Mouse (Mus musculus) right cerebral cortex, adult 18-20 months (tissue): Measurements from ENCODE around the gene Tmem243.
A peak's percentile ranks its signal among the peaks of the same experiment; 100 is the strongest.
"Not testable (repeated sequence)": the region's sequence is repeated elsewhere in the genome, so short reads cannot be mapped to it uniquely, and the experiment has no call there.

ENCODE experiments used
- DNase-seq: peaks from one replicate; pipeline ENCODE4 v3.0.0; 2022; ENCODE audit warnings: mixed read lengths

Gene Tmem243

DNA sequence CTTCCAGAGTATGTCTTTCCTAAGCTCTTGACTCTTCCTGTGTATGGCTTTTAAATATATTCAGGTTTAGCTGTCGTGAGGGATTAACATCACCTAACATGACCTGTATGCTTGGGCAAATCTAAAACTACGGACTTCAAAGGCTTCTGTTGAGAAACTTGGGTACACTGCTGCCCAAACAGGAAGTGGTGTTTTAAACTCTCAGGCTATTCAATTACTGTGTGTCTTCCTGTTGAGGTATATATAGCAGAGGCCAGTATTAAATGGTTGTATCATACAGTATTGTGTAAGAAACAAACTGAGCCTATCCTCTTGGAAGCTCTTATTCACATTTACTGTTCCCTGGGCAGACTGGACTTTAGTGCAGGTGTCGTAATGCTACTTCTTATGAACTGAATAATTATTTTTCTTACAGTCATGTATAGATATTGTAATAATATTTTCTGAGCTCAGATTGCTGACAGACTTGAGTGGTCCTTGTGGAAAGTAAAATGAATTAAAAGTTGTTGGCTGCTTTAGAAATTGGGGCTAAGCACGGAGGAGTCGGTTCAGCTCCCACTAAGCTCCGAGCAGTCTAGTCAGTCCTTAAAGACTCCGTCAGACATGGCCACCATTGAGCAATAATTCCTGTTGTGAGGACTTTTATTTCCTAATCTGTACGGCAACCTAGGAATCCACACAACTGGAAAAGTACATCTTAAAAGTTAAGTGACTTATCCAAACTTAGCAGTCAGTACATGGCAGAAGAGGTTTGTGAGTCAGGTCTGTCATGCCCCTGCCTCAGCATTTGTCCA, 7.0 kb downstream of the Tmem243 start:
- DNase-seq, result no peak

DNA sequence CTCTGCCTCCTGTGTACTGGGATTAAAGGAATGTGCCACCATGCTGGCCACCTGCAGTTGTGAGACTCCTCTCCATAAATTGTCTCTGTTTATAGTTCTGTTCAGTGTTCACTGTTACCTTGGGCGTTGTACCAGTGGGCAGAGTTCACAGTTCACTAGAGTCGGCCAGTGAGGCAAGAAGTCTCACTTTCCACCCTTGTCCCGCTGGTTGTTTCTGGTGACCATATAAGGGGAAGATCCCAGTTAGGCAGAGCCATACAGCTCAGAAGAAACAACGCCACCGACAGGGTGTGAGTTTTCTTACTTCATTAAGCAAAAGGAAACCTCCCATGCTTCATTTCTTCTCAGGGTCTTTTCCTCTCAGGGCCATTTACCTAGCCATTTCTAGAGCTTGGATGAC, 8.0 kb downstream of the Tmem243 start:
- DNase-seq, result no peak

DNA sequence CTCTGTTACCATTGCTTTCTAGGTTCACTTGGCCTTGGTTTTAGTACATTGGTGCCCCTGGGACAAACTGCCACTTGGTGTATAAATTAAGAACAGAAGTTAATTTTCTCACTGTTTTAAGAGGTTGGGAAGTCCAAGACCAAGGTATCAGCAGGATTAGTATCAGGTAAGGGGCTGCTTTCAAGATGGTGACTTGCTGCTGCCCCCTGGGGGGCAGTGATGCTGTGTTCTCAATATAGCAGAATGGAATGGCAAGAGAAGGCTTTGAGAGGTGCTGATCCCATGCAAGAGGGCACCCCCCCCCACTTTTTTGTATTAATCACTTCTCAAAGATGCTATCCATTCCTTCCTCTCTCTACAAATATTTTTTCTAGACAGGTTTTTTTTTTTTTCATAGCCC, 9.1 kb downstream of the Tmem243 start:
- DNase-seq, result no peak

DNA sequence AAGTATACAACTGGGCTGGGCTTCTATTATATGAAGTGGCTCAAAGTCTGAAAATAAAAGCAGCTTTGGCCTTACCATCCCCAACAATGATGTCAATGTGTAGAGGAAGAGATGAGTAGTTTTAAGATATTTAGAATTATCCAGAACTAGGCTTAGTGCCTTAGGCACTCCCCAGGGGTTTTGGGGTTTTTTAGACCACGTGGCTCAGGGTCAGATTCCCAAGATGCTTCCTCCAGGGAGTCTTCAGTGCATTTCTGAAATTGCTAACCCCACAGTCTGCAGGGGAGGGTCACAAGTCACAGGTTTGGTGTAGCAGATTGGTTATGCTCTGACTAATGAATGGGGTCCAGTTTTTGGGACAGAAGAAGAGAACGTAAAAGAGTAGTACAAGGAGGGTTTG, 10.8 kb downstream of the Tmem243 start:
- DNase-seq, result no peak

DNA sequence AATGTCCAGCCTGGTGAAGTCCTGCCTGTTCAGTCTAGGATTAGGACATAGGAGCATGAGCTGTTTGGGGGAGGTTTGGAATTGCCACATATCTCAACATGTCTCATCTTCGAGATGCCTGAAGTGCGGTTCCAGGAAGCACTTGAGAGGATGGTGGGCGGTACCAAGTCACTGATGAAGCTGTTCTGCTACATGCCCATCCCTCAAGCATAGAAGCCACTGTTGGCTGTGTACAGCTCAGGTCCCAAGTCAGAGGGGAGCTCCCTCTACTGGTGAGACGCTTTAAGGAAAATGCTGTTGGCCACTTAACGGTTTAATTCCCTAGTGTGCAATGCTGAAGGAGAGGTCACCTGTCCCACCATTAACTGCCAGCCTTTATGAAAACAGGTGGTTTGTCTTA, 11.3 kb downstream of the Tmem243 start:
- DNase-seq, result peak; percentile 55

DNA sequence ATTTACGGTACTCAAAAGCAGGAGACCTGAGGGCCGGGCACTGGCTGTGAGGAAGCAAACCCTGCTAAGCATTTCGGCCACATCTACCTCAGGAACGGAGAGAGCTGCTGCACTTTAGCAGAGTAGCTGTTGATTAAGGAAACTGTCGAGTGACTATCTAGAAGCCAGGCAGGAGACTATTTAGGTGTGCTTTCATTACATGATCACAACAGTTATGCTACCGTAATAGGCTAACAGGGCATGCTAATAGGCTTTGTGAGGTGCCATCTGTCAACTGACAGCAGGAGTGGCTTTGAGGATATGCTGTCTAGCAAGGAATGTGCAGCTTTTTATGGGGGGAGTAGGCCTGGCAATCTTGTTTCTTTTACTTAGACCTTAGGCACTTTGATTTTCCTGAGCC, 13.7 kb downstream of the Tmem243 start:
- DNase-seq, result no peak

DNA sequence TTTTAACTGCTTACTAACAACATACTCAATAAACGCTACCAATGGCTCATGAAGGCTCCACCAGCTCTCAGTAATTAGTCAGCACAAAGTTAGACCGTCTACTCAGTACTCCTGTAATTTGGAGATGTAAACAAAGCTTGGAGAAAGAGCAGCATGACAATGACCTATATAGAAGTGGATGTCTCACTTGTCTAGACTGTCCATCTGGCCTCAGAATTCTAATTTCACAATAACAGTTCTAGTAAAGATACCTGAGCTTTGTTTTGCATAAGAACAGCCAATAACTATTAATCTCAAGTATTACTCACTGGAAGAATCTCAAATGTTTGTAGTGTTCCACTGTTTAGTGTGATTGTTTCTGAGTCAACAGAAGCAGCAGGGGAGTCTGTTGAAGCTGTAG, 23.7 kb downstream of the Tmem243 start:
- DNase-seq, result no peak

DNA sequence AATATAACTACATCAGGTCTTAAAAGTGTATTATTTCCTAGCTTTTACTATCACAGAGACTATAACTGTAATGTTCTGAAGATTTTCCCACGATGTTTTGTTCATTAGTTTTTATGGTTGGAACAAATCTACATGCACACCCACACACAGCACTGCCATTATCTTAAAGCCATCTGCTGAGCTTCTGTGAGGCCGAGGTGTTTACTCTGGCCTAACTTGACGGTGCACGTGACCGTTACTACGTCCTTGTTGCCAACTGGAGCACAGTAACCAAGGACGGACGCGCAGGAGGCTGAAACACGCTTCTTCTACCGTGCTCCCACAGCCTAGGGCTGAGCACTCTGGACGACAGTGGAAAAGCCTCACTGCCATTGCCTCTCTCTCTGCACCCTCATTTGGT, 28.1 kb downstream of the Tmem243 start:
- peak; percentile 46 for DNase-seq

DNA sequence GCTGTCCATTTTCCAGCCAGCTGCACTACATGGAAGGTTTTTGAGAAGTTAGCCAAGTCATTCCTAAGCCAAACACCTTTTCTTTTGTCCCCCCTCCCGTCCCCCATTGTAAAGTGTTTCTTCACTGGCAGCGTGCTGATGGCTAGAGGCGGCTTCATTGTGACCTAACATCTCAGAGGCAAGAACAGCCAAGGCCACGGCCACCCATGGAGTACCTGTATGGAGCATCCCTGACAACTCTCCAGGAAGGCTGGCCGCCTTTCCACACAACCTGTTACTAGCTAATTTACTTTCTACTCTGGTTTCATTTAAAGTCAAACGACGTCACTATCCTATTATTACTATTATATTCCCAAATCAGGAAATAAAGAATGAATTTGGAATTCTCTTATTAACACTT, 31.3 kb downstream of the Tmem243 start:
- no peak for DNase-seq

DNA sequence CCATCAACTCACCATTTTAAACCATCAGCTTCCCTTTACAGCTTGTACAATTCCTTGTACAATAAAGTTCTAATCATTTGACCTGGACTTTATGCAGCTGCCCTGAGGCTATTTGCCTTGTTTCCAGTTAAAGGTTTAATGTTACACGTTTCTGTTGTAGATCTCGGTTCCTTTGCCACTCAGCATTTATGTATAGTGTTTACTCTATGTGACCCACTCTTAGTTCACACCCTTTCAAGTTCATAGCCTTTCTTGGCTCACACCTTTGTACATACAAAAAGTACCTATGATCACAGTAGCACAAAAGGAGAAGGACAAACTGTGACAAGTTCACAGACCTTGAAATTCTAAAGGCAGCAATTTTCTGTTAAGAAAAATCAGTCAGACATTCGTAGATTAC, 35.1 kb downstream of the Tmem243 start:
- no peak for DNase-seq

DNA sequence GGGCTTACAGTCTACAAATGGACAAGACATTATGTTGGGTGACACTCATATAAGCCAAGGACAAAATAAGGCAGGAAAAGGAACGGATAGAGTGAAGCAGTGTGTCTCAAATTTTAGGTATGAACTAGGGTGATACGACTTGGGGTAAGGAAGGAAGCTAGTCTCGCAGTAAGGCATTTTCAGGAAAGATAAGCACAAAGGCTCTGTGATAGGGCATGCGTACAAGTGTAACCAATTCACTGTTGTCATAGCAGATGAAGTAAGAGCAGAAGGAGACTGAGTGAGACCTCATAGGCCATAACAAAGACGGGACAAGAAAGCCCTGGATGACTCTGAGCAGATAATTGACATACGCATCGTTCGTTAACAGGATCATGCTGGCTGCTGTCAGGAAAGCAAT, 40.3 kb downstream of the Tmem243 start:
- DNase-seq, result no peak

DNA sequence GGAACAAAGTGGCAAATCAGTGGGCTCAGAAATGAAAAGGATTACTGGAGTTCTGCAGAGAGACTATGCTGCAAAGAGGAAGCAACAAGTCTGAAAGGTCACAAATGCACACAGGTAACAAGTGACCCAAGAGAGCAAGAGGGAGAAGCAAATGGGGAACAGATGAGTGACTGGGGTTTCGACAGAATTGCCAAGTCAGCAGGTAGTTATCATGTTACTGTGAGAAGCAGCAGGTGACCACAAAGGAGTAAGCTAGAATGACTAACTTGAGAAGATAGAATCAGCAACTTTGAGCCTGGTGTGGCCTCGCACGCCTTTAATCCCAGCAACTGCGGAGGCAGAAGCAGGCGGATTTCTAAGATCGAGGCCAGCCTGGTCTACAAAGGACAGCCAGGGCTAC, 41.9 kb downstream of the Tmem243 start:
- no peak for DNase-seq

DNA sequence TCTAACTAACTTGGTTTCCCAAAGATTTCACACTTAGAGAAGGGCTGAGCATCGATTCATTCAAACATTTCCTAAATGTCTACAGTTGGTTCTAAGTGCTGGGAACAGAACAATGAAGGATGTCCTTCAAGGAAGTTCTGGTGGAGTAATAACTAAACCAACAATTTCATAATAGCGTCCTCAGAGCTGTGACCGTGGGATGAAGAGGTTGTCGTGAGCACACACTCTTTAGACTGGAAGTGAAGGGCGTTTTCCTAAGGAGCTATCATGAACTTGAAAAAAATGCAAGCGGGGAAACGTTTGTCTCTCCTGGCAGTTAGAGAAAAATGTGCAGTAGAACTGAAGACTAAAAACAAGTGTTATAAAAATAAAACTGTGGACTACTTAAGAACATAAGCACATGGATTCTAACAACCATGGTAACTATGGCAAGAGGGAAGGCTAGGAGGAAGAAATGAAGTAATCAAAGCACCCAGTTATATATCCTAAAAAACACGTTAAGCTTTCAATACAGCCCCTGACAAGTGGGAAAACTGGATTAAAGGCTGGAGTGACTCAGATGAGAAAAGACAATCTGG, 48.9 kb downstream of the Tmem243 start:
- DNase-seq, result no peak

DNA sequence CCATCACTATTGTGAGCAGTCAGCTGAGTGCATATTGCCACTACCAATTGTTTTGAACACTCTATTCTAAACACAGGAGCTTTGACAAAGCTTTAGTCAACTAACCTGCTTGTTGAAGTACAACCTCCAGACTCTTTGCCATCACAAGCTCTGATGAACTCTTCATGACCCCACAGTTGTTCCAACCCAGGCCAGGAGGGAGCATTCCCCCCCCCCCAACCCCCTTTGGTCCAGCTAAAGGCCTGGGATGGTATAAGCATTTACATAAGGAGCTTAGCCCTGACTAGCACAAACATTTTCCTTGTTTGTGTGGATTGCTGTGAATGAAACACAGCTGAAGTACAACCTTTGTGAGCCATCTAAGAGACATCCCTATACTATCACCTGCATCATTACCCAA, 56.3 kb downstream of the Tmem243 start:
- DNase-seq, result no peak

DNA sequence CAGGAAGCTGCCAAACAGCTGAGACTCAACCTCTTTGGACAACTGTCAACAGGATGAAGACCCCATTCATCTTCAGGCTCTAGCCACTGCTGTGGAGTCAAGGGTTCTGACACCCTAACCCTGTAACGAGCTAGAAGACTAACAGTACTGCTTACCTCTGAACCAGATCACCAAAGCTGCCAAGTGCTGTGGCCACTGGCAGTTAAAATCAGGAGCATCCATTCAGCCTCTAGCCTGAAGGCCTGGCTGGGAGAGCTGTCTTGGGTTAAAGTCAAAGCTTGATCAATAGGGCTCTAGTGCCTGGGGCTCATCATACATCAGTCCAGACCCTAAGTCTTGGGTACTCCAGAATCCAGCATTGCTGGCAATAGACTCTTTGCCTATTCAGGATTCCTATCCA, 56.9 kb downstream of the Tmem243 start:
- DNase-seq, result no peak

DNA sequence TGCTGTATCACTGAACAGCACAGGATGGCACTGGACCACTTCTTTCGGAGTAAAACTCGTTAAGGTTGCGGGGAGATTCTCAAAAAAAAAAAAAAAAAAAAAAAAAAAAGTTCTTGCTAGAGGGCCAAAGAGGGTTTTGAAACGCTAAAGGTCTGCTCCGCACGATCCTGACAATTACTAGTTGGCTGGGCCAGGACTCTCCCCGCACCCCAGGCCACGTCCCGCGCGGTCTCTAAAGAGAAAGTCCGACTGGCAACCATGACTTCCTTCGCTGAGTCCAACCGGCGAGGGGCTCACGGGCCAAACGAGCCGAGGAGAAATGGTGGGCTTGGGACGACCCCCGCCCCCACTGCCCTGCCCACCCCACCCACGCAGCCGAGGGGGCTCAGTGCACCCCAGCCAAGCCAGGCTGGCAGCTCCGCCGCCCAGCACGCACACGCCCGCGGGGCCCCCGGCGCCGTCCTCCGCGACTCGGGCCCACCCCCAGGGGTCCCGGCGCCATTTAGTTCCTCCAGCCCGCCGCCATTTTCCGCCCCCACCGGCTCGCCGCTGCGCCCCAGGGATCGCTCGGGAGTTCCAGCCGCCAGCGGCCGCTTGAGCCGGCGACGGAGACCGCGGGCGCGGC, 60.5 kb downstream of the Tmem243 start:
- DNase-seq, result peak; percentile 28

DNA sequence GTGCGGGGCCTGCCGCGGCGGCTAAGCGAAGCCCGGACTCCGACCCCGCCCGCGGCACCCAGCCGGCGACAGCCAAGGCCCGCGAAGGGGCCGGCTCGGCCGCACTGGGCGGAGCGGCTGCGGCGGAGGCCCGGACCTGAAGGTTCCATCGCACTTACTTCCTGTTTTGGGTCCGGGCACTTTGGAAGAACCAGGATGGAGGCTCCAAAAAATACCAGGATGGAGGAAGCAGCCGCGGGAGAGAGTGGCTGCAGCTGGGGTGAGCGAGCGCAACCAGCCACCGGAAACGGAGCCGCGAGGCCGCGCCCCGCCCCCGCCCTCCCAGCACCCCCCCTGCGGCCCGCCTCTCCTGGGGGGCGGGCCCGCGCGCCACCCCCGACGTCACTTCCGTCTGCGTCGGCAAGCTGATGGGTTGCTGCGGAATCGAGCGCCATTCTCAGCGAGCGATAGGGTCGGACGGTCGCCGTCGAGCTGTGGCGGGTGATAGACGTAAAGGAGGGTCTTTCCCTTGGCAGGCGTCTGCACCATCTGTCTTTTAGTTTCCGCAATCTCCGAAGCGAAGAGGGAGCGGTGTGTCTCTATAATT, 61.1 kb downstream of the Tmem243 start, which contains the start of gene Dmtf1:
Dmtf1 (minus strand) TSS at position 321 of the 586 bp plus-strand sequence.
- peak; percentile 93 for DNase-seq

DNA sequence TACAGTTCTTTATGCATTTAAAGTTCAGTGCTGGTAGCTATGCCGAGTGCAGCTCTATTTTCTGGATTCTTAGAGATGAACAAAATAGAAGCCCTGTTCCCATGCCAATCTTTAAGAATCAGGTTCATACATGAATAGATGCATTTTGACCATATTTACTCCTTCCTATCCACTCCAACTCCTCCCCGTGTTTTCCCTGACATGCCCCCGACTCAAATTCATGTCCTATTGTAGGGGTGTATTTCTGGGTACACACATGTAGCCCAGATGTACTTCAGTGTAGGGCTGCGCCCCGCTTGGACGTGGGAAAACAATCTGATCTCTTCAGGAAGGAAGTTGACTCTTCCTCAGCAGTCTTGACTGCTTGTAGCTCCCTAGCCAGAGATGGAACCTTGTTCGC, 61.6 kb downstream of the Tmem243 start:
- DNase-seq, result no peak

DNA sequence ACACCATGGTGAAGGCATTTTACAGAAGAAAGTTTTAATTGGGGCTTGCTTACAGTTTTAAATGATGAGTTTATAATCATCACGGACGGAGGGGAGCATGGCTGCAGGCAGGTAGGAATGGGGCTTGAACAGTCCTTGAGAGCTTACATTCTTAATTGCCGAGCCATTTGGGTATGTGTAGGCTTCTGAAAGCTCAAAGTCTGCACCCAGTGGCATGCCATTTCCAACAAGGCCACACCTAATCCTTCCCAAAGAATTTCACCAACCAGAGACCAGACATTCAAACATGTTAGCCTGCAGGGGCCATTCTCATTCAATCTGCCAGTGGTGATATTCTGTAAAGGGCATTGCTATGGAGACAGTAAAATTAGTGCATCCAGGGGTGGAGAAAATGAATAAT, 62.9 kb downstream of the Tmem243 start:
- no peak for DNase-seq

DNA sequence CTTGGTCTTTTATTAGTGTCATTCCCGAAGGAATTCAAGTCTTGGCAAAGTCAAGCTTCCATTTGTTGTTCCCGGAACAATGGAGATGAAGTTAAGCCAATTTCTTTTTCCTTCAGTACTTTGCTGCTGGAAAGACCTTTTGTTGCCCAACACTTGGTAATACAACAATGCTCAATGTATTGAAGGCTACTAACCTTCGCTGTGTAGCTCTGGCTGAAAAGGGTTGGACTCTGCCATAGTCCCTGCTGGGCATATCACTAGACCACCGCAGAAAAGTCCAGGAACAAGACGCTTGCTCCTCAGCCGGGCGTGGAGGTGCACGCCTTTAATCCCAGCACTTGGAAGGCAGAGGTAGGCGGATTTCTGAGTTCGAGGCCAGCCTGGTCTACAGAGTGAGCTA, 64.7 kb downstream of the Tmem243 start:
- not testable (repeated sequence) for DNase-seq

DNA sequence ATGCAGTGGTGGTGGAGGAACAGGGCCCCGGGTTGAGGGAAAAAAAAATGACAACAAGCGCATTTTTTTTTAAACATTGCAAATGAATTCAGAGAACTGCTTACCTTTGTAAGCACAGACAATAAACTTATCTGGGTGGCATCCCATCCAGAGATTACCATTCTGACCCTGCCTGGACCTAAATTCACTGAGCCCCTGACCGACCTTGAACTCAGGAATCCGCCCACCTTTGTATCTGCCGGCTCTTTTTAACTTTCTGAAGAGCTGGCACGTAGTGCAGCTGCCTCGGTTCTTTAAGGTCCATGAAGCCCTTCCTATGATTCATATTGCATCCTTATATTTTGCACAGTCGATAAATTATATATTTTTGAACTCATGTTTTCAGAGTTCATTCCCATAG, 65.9 kb downstream of the Tmem243 start:
- no peak for DNase-seq

DNA sequence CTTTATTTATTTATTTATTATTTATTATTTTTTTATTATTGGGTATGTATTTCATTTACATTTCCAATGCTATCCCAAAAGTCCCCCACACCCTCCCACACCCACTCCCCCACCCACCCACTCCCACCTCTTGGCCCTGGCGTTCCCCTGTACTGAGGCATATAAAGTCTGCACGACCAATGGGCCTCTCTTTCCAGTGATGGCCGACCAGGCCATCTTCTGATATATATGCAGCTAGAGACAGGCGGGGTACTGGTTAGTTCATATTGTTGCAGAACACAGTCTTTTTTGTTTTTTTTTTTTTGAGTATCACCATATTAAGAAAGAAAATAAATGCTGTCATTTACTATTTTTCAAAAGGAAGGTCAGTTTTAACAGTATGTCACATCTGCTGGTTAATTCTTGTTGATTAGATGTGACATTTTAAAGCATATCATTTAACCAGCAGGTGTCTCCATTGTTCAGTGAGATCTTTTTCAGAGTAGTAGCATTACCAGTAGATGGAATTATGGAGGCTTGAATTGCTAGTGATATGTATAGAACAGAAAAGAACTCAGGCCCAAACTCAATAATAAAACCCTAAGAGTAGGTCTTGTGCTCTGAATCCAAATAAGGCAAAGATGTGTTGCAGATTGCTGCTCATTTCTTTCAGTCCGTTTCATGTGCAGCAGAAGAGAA, 69.0 kb downstream of the Tmem243 start:
- not testable (repeated sequence) for DNase-seq

DNA sequence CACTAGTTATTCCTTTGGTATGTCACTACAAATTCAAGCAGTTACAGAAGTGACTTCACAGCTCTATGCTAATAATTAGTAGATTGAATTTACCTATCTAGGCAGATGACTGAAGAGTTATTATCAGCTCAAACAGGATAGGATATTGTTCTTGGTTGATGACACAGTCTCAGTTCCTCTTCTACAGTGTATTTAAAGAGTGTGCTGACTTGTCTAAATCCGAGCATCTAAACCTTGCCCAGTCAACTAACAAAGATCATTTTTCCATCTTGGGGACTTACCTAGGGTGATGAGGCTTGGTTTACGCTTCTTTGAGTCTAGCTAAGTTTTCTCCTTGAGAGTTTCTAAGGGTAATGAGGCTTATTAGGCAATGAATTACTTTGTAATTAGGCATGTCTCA, 72.8 kb downstream of the Tmem243 start:
- no peak for DNase-seq
